Mouse (Mus musculus): ENCODE results near the gene Lrrn3. TPM values are rescaled to one million over a fixed set of nuclear protein-coding genes. Genes with fewer than 3 reads are reported as not detected.

Lrrn3 gene
- polyA plus RNA-seq (2014; fragmentation: Illumina TruSeq; extraction: RNeasy Lipid Tissue Mini Kit (QIAGEN cat#74804); ENCODE audit: low read depth, low replicate concordance) = 1.4 TPM

DNA sequence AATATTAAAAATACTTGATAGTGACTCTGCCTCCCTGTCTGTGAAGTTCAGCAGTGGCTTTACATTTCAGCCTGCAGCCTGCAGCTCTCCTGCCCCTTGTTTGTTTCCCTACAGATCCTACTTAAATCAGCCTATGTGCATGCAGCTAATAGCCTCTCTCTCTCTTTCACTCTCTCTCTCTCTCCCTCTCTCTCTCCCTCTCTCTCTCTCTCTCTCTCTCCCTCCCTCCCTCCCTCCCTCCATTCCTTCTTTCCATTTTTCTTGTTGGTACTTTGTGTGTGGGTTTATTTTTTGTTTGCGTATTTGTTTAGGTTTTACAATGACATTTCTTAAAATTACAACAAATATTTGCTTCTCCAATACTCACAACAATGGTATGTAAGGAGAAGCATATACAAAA lies at the start of gene Lrrn3:
Gene Lrrn3, minus strand, starts transcription at position 101 of the 400 bp plus-strand sequence.

Measured in liver, adult 10 weeks (tissue).